ENCODE assay signal across 8 mouse cellular contexts in the genomic region with DNA sequence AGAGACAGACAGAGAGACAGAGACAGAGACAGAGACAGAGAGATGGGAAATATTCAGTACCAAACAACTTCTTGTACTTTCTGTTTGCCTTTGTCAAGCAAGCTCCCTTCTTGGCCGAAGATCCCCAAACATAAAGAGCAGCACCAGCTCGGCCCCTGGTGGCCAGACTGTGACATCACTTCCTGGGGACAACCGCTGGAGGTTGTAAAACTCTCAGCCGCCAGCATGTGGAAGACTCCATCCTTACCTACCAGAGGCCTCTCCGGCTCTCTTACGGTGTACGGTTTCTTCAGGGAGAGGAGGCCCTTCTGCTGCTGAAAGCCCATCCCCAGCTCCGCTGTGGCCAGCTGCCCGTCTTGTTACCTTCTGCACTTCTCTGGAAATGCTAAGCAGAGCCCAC. TPM values are rescaled to one million over a fixed set of nuclear protein-coding genes. Genes with fewer than 3 reads are reported as not detected.
DNase-seq lines count a peak whose midpoint lies in the region; ATAC-seq and TF ChIP-seq lines count a peak whose summit lies in the region.

No protein-coding gene starts in this region.

- H3K4me2 ChIP-seq in hindbrain, embryonic 11.5 days (replicated peaks; ENCODE audit: low read depth, low read length): no peak overlapping the region
- no peak overlapping the region for H3K4me2 ChIP-seq in hindbrain, embryonic 12.5 days (replicated peaks)
- H3K4me2 ChIP-seq in CH12.LX (ENCODE audit: insufficient read depth, low read depth, poor library complexity, severe bottlenecking): no peak overlapping the region

- H3K4me1 ChIP-seq in hindbrain, embryonic 11.5 days (replicated peaks; ENCODE audit: control insufficient read depth, insufficient read depth, low read length): no peaks in the 10 kb centered on the region
- no peaks in the 10 kb centered on the region for H3K4me1 ChIP-seq in hindbrain, embryonic 12.5 days
- H3K4me1 ChIP-seq in CH12.LX (ENCODE audit: control insufficient read depth in 1 of 2, insufficient read depth in 2 of 2): peaks cover 3 to 18% of the 10 kb centered on the region in 2 experiments; a peak in 3 of 4 replicates
- no peaks in the 10 kb centered on the region for H3K4me1 ChIP-seq in bone marrow, adult 2 months (ENCODE audit: control insufficient read depth, insufficient read depth, low read length)

- no peaks in the 10 kb centered on the region for H3K27me3 ChIP-seq in hindbrain, embryonic 11.5 days (ENCODE audit: control insufficient read depth, insufficient read depth, low read length)
- H3K27me3 ChIP-seq in hindbrain, embryonic 12.5 days: no peaks in the 10 kb centered on the region
- H3K27me3 ChIP-seq in CH12.LX (replicated peaks): no peaks in the 10 kb centered on the region

- no peak overlapping the region for H3K4me3 ChIP-seq in hindbrain, embryonic 11.5 days (ENCODE audit: low read depth, low read length)
- H3K4me3 ChIP-seq in hindbrain, embryonic 12.5 days: no peak overlapping the region
- no peak overlapping the region for H3K4me3 ChIP-seq in CH12.LX (replicated peaks in 1 of 3; ENCODE audit: low read depth in 2 of 3, low read length in 2 of 3, poor library complexity in 1 of 3)
- no peak overlapping the region for H3K4me3 ChIP-seq in bone marrow, adult 2 months (replicated peaks; ENCODE audit: control insufficient read depth, low read depth, low read length)

- no peak for ATAC-seq in hindbrain, embryonic 11.5 days (ENCODE audit: low FRiP score)
- no peak for ATAC-seq in hindbrain, embryonic 12.5 days (ENCODE audit: low FRiP score)
- ATAC-seq in CD4-positive, CD25-positive, alpha-beta regulatory T cell, adult 4 months: no peak

- in situ Hi-C loops in CH12.LX (cut with MboI; ENCODE audit: low pct_ligation_motif_present, low pct_unique_long_range_greater_than_20kb, low sequenced_read_pairs): loop anchor here (25.0 kb wide), 1 partner anchor 449 kb away; no protein-coding TSS in a partner anchor

- no peaks in the 10 kb centered on the region for H3K36me3 ChIP-seq in hindbrain, embryonic 11.5 days (ENCODE audit: control insufficient read depth, insufficient read depth, low read length)
- no peaks in the 10 kb centered on the region for H3K36me3 ChIP-seq in hindbrain, embryonic 12.5 days
- H3K36me3 ChIP-seq in CH12.LX (replicated peaks in 1 of 2; ENCODE audit: control insufficient read depth in 1 of 2, insufficient read depth in 1 of 2, low read length in 1 of 2): peaks cover 0 to 27% of the 10 kb centered on the region in 2 experiments

- TF ChIP-seq POLR2A in CH12.LX (IDR thresholded peaks at IDR 0.05; ENCODE audit: low read depth, low read length): no peak
- no peak for TF ChIP-seq POLR2A in bone marrow, adult 2 months (IDR thresholded peaks at IDR 0.05; ENCODE audit: borderline replicate concordance, control insufficient read depth, low read depth, low read length)

- 50% methylated on average over 9 of the region's 9 CpGs for WGBS in hindbrain, embryonic 11.5 days
- WGBS in hindbrain, embryonic 12.5 days: 43% methylated on average over 9 of the region's 9 CpGs
- WGBS in bone marrow, adult 2 months: 62% methylated on average over 9 of the region's 9 CpGs

- H3K27ac ChIP-seq in hindbrain, embryonic 11.5 days (ENCODE audit: low read depth, low read length): no peak overlapping the region
- H3K27ac ChIP-seq in hindbrain, embryonic 12.5 days: no peak overlapping the region
- H3K27ac ChIP-seq in CH12.LX (ENCODE audit: insufficient read depth, low read depth): no peak overlapping the region
- no peak overlapping the region for H3K27ac ChIP-seq in bone marrow, adult 2 months (ENCODE audit: control insufficient read depth, insufficient read depth, low read depth, low read length, poor library complexity)

- dilution Hi-C loops in CH12.LX (cut with MboI; ENCODE audit: extremely low pct_ligation_motif_present, extremely low pct_unique_long_range_greater_than_20kb, low sequenced_read_pairs): no loop called here

- no peak overlapping the region for H3K9ac ChIP-seq in hindbrain, embryonic 11.5 days (ENCODE audit: low read depth, low read length)
- H3K9ac ChIP-seq in hindbrain, embryonic 12.5 days: no peak overlapping the region
- no peak overlapping the region for H3K9ac ChIP-seq in CH12.LX (ENCODE audit: insufficient read depth, low read depth)

- peak; percentile 56 for TF ChIP-seq RAD21 in CH12.LX (IDR thresholded peaks at IDR 0.05; ENCODE audit: low read depth, low read length)

- no peaks in the 10 kb centered on the region for H3K9me3 ChIP-seq in hindbrain, embryonic 11.5 days (ENCODE audit: control insufficient read depth, low read length)
- no peaks in the 10 kb centered on the region for H3K9me3 ChIP-seq in hindbrain, embryonic 12.5 days (replicated peaks)
- no peaks in the 10 kb centered on the region for H3K9me3 ChIP-seq in CH12.LX (replicated peaks; ENCODE audit: low read length)

- TF ChIP-seq EP300 in CH12.LX (IDR thresholded peaks at IDR 0.05; ENCODE audit: low read length): no peak

- H3K79me2 ChIP-seq in CH12.LX (replicated peaks; ENCODE audit: control insufficient read depth, extremely low read depth, insufficient read depth, poor library complexity, severe bottlenecking): no peaks in the 10 kb centered on the region

- TF ChIP-seq CTCF in CH12.LX (conservative IDR thresholded peaks at IDR 0.05 in 1 of 2, IDR thresholded peaks at IDR 0.05 in 1 of 2; ENCODE audit: low read depth in 2 of 2, low read length in 2 of 2): peak; percentile 22 to 73; a peak in 2 of 4 replicates
- TF ChIP-seq CTCF in bone marrow, adult 2 months (IDR thresholded peaks at IDR 0.05; ENCODE audit: control insufficient read depth, insufficient read depth, low read length): peak; percentile 49; the same call in 1 of the 2 replicates

- DNase-seq in hindbrain, embryonic 11.5 days (ENCODE audit: low spot score): peak; percentile 60
- DNase-seq in CH12.LX (ENCODE audit: extremely low read depth): peak; percentile 30
- peak; percentile 70 to 77 for DNase-seq in kidney, postnatal 4 days
- DNase-seq in ovary, postnatal 10 days (ENCODE audit: low spot score): no peak
- DNase-seq in right cerebral cortex, postnatal 25 days: no peak

TF ChIP-seq in CH12.LX, 34 proteins besides CTCF, POLR2A, EP300 and RAD21:
- no peak for TF ChIP-seq HCFC1 (IDR thresholded peaks at IDR 0.05; ENCODE audit: low read depth, low read length)
- peak; percentile 66 for TF ChIP-seq SMC3 (IDR thresholded peaks at IDR 0.05; ENCODE audit: low read depth, low read length)
- TF ChIP-seq ELF1 (IDR thresholded peaks at IDR 0.05; ENCODE audit: low read depth, low read length): 0 out of 2 replicates have a peak, but pooled peaks have one; percentile 24

RNA-seq across cellular contexts. Expression of gene Slit1, which starts 18.1 kb away (rescaled TPM):
- polyA plus RNA-seq in hindbrain, embryonic 11.5 days (2014; fragmentation: Nextera tagmentation; extraction: Ambion mirVana): 13.8 and 22.8 TPM in 2 replicates
- polyA plus RNA-seq in hindbrain, embryonic 12.5 days (2016; fragmentation: Nextera tagmentation; extraction: Ambion mirVana): 28.9 and 31.9 TPM in 2 replicates
- 0.21 and 0.30 TPM in 2 replicates for total RNA-seq in CH12.LX (2012; rRNA removed)
- total RNA-seq in CH12.LX (2014; rRNA removed): 0.05 TPM in 1 of 2 replicates, not detected in the other
- 0.16 TPM in 1 of 2 replicates, not detected in the other for polyA plus RNA-seq in CH12.LX (2012; ENCODE audit: insufficient read length, low read depth)
- polyA plus RNA-seq in bone marrow, adult 2 months (2011; ENCODE audit: insufficient read depth, insufficient read length, low replicate concordance, missing spikeins): 0.50 and 2.7 TPM in 2 replicates
- polyA plus RNA-seq in CD4-positive, CD25-positive, alpha-beta regulatory T cell, adult 4 months (2017; shearing (Covaris generic)): not detected

RNA-seq across cellular contexts. Expression of gene Arhgap19, which starts 40.3 kb away (rescaled TPM):
- polyA plus RNA-seq in hindbrain, embryonic 11.5 days (2014; fragmentation: Nextera tagmentation; extraction: Ambion mirVana): 31.5 and 33.3 TPM in 2 replicates
- polyA plus RNA-seq in hindbrain, embryonic 12.5 days (2016; fragmentation: Nextera tagmentation; extraction: Ambion mirVana): 22.4 and 23.2 TPM in 2 replicates
- total RNA-seq in CH12.LX (2012; rRNA removed) (20.4 TPM in 2 replicates), CH12.LX (2014; rRNA removed) (36.8 and 37.9 TPM in 2 replicates)
- 27.8 and 30.1 TPM in 2 replicates for polyA plus RNA-seq in CH12.LX (2012; ENCODE audit: insufficient read length, low read depth)
- polyA plus RNA-seq in bone marrow, adult 2 months (2011; ENCODE audit: insufficient read depth, insufficient read length, low replicate concordance, missing spikeins): 25.5 and 26.6 TPM in 2 replicates
- 1 to 10 TPM; 3.0 to 5.9 TPM for polyA plus RNA-seq in CD4-positive, CD25-positive, alpha-beta regulatory T cell, adult 4 months (2017; shearing (Covaris generic))

Comparison
In these comparisons a context has a peak if more than half of its experiments do, and no peak if none do; other contexts are left out.
1. DNase-seq: peak in hindbrain, embryonic 11.5 days (single experiment), CH12.LX (single experiment) and kidney, postnatal 4 days (2 of 2); none in ovary, postnatal 10 days (single experiment) and right cerebral cortex, postnatal 25 days (single experiment).